Mouse (Mus musculus) activated CD4-positive, CD25-positive, alpha-beta regulatory T cell, adult 4 months (primary cell): ENCODE data around the gene Necab3. TPM values are rescaled to one million over a fixed set of nuclear protein-coding genes. Genes with fewer than 3 reads are reported as not detected.

ENCODE experiments used
- ATAC-seq: one replicate; pipeline ENCODE4 v1.8.0; 2017
- polyA plus RNA-seq, 2 experiments: library from polyadenylated mRNA; unstranded; fragments of 100-300 nt; shearing (Covaris generic); gene quantifications; one replicate each; pipeline ENCODE4 v1.2.1; 2017

The Necab3 gene
- polyA plus RNA-seq, 2 experiments from 2014 or later: 0.27 to 1.4 TPM

DNA sequence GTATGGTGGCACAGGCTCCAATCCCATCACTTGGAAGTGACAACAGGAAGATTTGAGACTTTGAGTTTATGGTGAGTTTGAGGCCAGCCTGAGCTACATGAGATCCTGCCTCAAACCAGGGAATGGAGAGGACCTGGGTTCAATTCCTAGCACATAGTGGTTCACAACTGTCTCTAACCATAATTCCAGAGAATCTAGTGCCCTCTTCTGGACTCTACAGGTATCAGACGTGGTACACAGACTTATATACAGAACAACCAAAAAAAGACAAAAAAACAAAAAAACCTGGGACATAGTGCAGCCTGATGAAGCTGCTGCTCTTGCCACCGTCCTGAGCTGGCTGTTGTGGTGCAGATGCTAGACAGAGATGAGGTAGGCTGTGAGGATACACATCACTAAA, 17.1 kb downstream of the Necab3 start:
- no peak for ATAC-seq

DNA sequence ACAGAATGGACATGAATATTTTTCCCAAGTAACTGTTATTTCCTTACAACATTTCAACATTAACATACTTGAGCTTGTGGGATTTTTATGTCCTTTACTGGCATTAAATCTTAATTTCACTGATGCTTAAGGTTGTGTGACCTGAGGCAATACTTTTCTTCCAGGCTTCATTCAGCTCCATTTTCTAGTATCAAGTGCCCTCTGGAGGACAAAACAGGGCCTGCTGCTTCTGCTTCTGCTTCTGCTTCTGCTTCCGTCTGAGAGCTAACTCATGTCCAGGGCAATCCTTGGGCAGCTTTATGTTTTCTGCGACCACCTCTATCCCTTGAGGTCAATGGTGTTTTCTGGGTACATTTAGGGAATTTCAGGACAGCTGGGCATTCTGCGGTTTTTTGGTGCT, 19.0 kb downstream of the Necab3 start:
- ATAC-seq: no peak

DNA sequence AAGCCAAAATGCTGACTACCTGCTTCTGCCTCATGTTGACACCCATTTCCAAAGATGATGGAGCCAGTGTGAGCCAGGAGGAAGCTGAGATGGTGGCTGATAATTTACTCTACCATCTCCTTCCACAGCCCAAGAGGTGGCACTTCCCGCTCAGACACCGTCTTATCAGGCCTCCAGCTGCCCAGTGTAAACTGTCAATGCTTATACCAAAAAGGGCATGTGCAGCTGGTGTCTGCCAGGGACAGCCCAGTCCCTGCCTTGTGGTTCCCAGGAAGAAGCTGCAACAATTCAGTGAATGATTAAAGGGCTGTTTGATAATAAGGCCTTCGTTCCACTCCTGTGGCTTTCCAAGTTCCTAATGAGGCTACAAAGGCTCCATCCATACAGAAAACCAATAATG, 20.0 kb downstream of the Necab3 start:
- ATAC-seq: no peak

DNA sequence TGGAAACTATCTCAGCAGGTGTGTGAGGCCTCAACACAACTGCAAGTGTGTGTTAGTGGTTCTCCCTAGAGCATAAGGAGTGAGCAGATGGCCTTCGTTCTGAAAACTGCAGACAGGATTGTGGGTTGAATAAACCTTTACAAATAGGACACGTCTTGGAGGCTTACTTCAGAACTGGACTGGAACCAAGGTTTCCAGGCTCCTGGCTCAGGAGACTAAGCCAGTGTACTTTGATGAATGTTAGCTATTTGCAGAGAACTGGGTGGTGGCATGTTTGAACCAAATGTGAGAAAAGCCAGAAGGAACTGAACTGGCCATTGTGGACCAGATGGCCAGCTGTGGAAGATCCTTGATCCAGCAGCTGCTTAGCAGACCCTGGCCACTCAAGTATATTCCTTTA, 20.4 kb downstream of the Necab3 start:
- no peak for ATAC-seq

DNA sequence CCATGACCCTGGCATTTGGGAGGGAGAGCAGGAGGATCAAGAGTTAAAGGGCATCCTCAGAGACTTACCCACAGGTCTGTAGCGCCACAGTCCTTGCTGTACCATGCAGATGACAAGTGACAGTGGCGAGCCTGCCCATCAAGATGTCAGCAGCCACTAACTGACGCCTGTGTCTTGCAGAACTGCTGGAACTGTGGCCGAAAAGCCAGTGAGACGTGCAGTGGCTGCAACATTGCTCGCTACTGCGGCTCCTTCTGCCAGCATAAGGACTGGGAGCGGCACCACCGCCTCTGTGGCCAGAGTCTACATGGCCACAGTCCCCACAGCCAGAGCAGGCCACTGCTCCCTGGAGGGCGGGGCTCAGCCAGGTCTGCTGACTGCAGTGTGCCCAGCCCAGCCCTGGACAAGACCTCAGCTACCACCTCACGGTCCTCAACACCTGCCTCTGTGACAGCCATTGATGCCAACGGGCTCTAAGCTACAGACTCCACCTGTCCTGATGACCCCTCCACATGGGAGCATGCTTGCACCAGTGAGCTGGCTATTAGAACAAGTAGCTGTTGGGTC, 23.9 kb downstream of the Necab3 start:
- no peak for ATAC-seq

DNA sequence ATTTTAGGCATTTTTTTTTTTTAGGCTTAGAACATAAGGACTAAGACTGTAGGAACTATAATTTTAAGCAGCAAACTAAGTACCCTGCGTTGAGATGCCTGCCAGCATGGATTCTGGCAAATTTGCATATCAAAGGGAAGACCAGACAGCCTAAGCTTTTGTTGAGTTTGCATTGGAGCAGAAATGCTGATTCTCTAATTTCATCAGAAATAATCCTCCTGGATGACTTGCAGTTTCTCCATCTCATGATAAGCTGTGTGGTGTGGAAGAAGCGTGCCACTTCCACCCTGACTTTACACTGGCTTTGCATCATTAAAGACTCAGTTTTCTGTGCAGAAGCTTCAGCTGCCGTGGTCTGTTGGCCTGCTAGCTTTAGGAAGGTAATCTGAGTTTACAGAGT, 25.8 kb downstream of the Necab3 start:
- no peak for ATAC-seq

DNA sequence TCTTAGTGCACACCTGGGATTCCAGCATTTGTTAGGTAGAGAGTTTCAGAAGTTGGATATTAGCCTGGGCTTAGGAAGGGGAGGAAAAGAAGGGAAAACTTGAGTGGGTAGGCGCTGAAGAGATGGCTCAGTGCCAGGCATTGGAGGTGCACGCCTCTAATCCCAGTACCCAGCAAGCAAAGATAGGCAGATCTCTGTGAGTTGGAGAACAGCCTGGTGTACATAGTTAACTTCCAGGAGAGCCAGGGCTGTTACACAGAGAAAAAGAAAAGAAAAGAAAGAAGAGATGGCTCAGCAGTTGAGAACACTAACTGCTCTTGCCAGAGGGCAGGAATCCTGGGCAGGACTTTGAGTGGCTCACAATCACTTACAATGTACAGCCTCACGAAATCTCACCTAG, 32.2 kb downstream of the Necab3 start:
- no peak for ATAC-seq

DNA sequence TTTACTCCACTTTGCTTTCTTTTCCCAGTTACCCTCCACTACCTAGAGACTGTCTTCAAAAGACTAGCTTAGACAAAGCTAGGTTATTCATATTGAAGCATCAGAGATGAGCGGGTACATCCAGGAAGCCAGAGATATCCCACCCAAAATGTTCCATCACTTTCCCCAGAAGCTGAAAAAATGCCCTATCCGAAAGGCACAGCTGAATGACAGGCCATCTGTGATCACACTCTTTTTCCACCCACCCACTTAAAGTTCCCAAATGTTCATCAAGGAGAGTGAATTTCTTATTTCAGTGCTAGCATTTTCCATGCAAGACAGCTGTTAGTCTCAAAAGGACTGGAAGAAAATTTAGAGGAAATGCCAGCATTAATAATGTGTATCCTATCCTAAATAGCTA, 33.4 kb downstream of the Necab3 start:
- no peak for ATAC-seq

DNA sequence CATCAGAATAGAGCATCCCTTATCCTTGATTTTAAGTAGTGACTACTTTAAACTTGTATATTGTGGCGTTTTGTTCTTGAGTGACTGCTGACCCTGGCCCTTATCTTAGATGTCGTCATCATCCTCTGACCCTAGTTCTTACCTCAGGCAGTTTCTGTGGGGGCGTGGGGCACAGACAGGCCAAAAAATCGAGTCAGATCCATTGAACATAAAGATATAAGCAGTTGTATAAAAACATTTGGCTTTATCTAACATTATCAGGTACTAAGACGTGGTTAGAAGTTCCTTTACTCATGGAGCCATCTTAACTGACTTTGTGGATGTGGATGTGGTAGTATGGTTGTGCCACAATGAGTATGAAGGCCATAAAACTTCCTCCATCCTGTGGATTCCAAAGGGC, 36.4 kb downstream of the Necab3 start:
- ATAC-seq: no peak

DNA sequence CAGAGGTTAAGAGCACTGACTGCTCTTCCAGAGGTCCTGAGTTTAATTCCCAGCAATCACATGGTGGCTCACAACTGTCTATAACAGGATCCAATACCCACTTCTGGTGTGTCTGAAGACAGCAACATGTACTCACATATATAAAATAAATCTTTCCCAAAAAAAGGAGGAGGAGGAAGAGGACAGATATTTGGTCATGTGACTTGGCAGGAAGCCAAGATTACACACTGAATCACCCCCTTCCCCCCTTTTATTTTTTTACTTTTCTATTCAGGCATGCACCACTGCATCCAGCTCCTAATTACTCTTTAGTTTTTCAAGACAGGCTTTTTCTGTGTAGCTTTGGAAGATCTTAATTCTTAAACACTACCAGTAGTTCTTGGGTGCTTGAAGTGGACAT, 37.2 kb downstream of the Necab3 start:
- no peak for ATAC-seq

DNA sequence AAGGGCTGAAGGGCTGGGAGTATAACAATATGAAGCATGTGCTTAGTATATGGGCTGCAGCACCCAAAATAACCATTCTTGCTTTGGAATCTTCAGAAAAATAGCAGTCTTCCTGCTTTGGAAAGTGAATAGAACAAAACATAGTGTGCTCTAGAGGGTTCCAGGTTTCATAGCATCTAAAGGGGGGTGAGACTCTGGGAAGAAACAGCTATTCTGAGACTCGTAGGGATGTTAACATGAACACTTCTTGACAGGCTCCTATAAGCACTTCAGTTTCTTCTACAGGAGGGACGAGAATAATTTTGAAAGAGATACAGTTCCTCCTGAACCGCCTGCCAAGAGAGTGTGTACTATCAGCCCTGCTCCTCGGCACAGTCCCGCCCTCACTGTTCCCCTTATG, 41.3 kb downstream of the Necab3 start:
- ATAC-seq: no peak

DNA sequence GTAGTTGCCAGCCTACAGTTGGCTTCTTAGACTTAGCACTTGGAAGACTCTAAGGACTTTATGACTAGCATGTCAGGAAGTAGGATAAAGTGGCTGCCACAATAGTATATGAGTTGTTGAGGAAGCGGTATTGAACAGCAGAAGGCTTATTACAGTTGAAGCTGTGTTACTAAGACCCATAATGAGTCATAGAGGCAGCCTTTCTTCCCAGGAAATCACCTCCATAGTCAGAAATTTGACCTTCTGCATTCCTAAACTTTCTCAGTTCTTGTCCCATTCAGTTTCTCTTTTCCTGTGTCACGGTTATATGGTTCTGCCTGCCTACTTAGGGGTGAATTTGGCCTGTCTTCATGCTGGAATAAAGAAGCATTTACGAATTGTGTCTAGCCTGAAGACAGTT, 41.7 kb downstream of the Necab3 start:
- ATAC-seq: no peak

DNA sequence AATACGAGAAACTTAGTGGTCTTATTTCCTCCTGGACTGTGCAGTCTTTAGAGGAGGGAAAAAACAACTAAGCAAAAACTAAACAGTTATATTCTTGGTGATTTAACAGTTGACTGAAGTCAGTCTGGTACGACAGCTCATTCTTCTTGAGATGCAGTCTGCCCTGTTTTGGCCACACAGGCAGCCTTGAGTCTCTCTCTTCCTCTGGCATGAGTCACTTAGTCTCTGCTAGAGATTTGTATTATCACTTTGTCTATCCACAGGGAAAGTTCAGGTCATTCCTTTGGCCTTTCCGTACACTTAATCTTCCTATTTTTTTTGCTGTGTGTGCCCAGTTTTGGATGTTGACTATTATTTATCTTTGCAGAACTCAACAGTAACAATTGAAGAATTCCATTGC, 48.5 kb downstream of the Necab3 start:
- no peak for ATAC-seq

DNA sequence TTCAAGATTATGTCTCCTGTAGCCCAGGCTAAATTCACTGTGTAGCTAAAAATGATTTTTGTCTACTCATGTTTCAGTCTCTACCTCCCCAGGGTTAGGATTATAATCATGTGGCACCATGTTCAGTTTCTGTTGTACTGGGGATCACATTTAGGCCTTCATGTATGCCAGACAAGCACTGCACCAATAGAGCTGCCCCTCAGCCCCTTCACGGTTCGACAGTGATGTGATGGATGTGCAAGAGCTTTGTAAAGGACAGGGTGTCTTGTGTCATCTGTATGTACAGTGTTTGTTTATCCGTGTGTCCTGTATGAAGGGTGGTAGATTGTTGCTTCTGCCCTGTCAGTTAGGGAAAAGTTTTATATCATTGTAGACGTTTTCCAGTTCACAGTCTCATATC, 50.2 kb downstream of the Necab3 start:
- no peak for ATAC-seq

DNA sequence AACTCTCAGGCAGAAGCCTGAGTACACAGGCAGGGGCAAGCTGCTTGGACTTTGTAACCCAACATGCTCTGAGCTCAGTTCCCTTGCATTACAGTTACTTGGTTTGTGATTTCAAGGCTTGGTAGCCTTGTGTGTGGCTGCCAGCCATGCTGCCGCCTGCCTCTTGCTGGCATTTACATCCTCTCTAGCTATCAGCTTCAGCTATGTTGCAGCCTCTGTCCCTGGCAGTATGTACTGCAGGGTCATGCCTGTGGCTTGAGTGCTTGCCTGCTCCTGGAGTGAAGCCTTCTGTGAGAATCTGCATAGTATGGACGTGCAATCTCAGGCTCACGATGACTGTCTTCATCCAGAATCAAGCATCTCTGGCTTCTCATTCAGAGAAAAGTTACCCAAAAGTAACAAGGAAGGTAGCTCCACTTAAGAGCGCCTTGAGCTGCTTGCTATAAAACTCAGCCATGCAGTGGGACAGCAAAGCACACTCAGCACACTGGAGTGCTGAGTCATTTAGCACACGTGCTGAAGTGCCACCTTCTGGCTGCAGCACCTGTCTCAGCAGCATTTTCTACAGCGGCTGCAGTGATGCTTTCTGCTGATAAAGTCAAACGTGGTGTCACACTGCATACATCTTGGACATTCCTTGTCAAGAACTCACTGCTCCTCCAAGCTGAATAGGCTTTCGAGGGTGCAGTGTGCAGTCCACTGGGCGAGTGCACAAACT, 51.0 kb downstream of the Necab3 start:
- ATAC-seq: no peak

DNA sequence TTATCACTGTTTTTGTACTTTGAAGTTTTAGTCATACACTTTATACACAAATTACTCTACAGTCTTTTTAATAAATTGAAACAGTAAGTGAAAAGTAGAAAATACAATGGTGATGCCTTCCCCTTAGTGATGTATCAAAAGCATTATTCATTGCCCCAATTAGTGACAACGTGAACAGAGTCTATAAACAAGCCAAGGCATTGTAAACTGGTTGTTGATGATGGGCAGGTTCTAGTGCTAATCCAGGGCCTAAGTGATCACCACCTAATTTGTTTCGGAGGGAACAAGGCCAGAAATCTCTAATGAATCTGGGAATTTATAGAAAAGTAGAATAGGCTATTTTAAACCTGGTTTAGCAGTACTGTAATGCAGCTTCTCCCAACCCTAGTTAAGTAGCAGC, 51.6 kb downstream of the Necab3 start:
- ATAC-seq: no peak

DNA sequence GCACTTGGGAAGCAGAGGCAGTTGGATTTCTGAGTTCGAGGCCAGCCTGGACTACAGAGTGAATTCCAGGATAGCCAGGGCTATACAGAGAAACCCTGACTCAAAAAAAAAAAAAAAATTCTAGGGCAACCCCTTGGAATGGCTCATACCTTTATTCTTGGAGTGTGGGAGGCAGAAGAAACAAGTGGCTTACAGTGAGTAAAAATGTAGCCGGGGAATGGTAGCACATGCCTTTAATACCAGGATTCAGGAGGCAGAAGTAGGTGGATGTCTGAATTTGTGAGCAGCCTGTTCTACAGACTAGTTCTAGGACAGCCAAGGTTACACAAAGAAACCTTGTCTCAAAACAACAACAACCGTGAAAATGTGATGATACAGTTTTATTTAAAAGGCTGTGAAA, 57.9 kb downstream of the Necab3 start:
- ATAC-seq: no peak

DNA sequence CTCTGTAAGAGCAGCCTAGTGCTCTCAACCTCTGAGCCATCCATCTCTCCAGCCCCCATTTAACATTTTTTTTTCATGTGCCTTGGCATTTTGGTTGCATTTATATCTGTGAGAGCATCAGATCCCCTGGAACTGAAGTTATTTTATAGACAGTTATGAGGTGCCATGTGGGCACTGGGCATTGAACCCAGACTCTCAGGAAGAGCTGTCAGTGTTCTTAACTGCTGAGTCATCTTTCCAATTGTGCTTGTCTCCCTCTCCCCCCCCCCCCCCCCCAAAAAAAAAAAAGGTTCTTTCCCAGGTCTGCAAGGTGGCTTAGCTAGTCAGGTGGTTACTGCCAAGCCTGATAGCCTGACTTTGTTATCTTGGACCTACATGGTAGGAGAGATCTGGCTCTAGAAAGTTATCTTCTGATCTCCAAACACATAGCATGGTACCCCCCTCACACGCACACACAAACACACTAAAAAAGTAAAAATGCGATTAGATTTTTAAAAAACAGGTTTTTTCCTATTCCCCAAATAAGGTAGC, 58.9 kb downstream of the Necab3 start:
- ATAC-seq: no peak

DNA sequence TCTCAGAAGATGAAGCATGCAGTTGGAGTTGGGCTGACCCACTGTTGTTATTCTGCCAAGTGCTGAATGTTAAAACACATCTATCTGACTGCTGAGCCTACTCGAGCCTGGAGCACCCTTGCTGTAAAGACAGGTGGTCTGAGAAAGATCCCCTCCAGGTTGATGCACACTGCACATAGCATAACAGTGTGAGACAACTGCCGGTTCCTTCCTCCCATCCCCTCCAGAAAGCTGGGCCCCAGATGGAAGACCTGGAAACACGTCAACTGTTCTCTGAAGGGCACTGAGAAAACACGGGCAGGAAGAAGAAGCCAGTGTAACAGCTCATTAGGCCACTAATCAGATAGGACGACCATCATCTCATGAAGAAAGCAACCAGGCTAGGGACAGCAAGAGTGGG, 60.1 kb downstream of the Necab3 start:
- ATAC-seq: no peak

DNA sequence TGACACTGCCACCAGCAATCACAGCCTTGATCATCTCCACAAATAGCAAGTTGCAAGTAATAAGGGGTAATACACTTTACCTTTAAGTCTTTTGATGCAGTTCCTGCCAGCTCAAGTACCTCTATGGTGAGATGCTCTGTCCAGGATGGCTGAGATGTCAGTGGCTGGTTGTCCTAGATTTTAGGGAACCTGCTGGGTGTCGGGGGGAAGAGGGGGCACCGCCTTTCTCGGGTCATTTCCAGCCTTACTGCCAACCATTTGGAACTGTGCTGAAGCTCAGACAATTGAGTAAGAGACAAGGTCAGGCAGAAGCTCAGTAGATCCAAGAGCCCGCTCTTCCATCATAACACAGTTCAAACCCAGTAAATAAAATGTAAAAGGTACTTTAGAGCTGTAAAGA, 63.7 kb downstream of the Necab3 start:
- no peak for ATAC-seq
